Mouse (Mus musculus): ENCODE data around the gene Glud1. TPM values are rescaled to one million over a fixed set of nuclear protein-coding genes. Genes with fewer than 3 reads are reported as not detected.
A peak's percentile ranks its signal among the peaks of the same experiment; 100 is the strongest.

The Glud1 gene
- polyA plus RNA-seq, 1 experiment from 2014 or later = 107 TPM

- H3K9me3 ChIP-seq = no peaks in the 10 kb centered on the region
- H3K27me3 ChIP-seq (replicated peaks) = no peaks in the 10 kb centered on the region
- no peak overlapping the region for H3K4me3 ChIP-seq
- no peak overlapping the region for H3K9ac ChIP-seq
- H3K36me3 ChIP-seq = peaks cover 50% of the 10 kb centered on the region
- H3K27ac ChIP-seq = no peak overlapping the region
- H3K4me1 ChIP-seq = no peaks in the 10 kb centered on the region
- H3K4me2 ChIP-seq (replicated peaks) = no peak overlapping the region
- ATAC-seq (ENCODE audit: low FRiP score, low read depth) = no peak
- WGBS = 95% methylated on average over 4 of the region's 4 CpGs
Observed at GRCm38 (mm10) chr14:34343078-34343477, 32.6 kb downstream of the Glud1 start.

- 84% methylated on average over 5 of the region's 5 CpGs for WGBS
- Histone ChIP-seq H3K27ac (no peak overlapping the region), H3K27me3 (replicated peaks) (no peaks in the 10 kb centered on the region), H3K36me3 (peaks cover 42% of the 10 kb centered on the region), H3K4me3 (no peak overlapping the region), H3K4me1 (no peaks in the 10 kb centered on the region), H3K9ac (no peak overlapping the region), H3K4me2 (replicated peaks) (no peak overlapping the region), H3K9me3 (no peaks in the 10 kb centered on the region)
- ATAC-seq (ENCODE audit: low FRiP score, low read depth) = no peak
Observed at GRCm38 (mm10) chr14:34344361-34344760, 33.8 kb downstream of the Glud1 start.

- 0 out of 2 replicates have a peak, but pooled peaks have one; percentile 33 for ATAC-seq (ENCODE audit: low FRiP score, low read depth)
- Histone ChIP-seq H3K4me2 (replicated peaks) (no peak overlapping the region), H3K27me3 (replicated peaks) (no peaks in the 10 kb centered on the region), H3K27ac (no peak overlapping the region), H3K4me1 (no peaks in the 10 kb centered on the region), H3K9ac (no peak overlapping the region), H3K9me3 (no peaks in the 10 kb centered on the region), H3K36me3 (peaks cover 29% of the 10 kb centered on the region), H3K4me3 (no peak overlapping the region)
- 54% methylated on average over 12 of the region's 12 CpGs for WGBS
Observed at GRCm38 (mm10) chr14:34345771-34346566, 35.4 kb downstream of the Glud1 start.

GRCm38 (mm10) chr14:34347084-34347483, 36.6 kb downstream of the Glud1 start:
- Histone ChIP-seq H3K27me3 (replicated peaks) (no peaks in the 10 kb centered on the region), H3K36me3 (peaks cover 21% of the 10 kb centered on the region), H3K27ac (no peak overlapping the region), H3K4me2 (replicated peaks) (no peak overlapping the region), H3K9me3 (no peaks in the 10 kb centered on the region), H3K4me1 (no peaks in the 10 kb centered on the region), H3K9ac (no peak overlapping the region), H3K4me3 (no peak overlapping the region)
- 96% methylated on average over 5 of the region's 5 CpGs for WGBS
- no peak for ATAC-seq (ENCODE audit: low FRiP score, low read depth)

- H3K36me3 ChIP-seq = peaks cover 9% of the 10 kb centered on the region; the same call in 1 of the 2 replicates
- no peaks in the 10 kb centered on the region for H3K4me1 ChIP-seq
- WGBS = 85% methylated on average over 7 of the region's 7 CpGs
- no peaks in the 10 kb centered on the region for H3K9me3 ChIP-seq
- H3K27ac ChIP-seq = no peak overlapping the region
- no peak for ATAC-seq (ENCODE audit: low FRiP score, low read depth)
- no peaks in the 10 kb centered on the region for H3K27me3 ChIP-seq (replicated peaks)
- no peak overlapping the region for H3K4me2 ChIP-seq (replicated peaks)
- H3K9ac ChIP-seq = no peak overlapping the region
- H3K4me3 ChIP-seq = no peak overlapping the region
Observed at GRCm38 (mm10) chr14:34348301-34348700, 37.8 kb downstream of the Glud1 start.

- Histone ChIP-seq H3K4me3 (no peak overlapping the region), H3K36me3 (peaks cover 6% of the 10 kb centered on the region; the same call in 1 of the 2 replicates), H3K27me3 (replicated peaks) (no peaks in the 10 kb centered on the region), H3K9me3 (no peaks in the 10 kb centered on the region), H3K4me1 (no peaks in the 10 kb centered on the region), H3K9ac (no peak overlapping the region), H3K4me2 (replicated peaks) (no peak overlapping the region), H3K27ac (no peak overlapping the region)
- WGBS = 87% methylated on average over 8 of the region's 8 CpGs
- ATAC-seq (ENCODE audit: low FRiP score, low read depth) = no peak
Observed at GRCm38 (mm10) chr14:34349007-34349406, 38.5 kb downstream of the Glud1 start.

- no peaks in the 10 kb centered on the region for H3K4me1 ChIP-seq
- H3K9ac ChIP-seq = no peak overlapping the region
- no peak overlapping the region for H3K27ac ChIP-seq
- no peaks in the 10 kb centered on the region for H3K27me3 ChIP-seq (replicated peaks)
- ATAC-seq (ENCODE audit: low FRiP score, low read depth) = no peak
- H3K9me3 ChIP-seq = no peaks in the 10 kb centered on the region
- no peak overlapping the region for H3K4me2 ChIP-seq (replicated peaks)
- H3K4me3 ChIP-seq = no peak overlapping the region
- WGBS = 60% methylated on average over 3 of the region's 3 CpGs
- no peaks in the 10 kb centered on the region for H3K36me3 ChIP-seq
Observed at GRCm38 (mm10) chr14:34351660-34352059, 41.1 kb downstream of the Glud1 start.

- H3K4me3 ChIP-seq = no peak overlapping the region
- no peak overlapping the region for H3K4me2 ChIP-seq (replicated peaks)
- H3K27me3 ChIP-seq (replicated peaks) = no peaks in the 10 kb centered on the region
- WGBS = 77% methylated on average over 6 of the region's 6 CpGs
- no peak for ATAC-seq (ENCODE audit: low FRiP score, low read depth)
- no peaks in the 10 kb centered on the region for H3K9me3 ChIP-seq
- no peaks in the 10 kb centered on the region for H3K4me1 ChIP-seq
- no peak overlapping the region for H3K27ac ChIP-seq
- H3K36me3 ChIP-seq = no peaks in the 10 kb centered on the region
- H3K9ac ChIP-seq = no peak overlapping the region
Observed at GRCm38 (mm10) chr14:34352523-34352922, 42.0 kb downstream of the Glud1 start.

GRCm38 (mm10) chr14:34353326-34353725, 42.8 kb downstream of the Glud1 start:
- no peak for ATAC-seq (ENCODE audit: low FRiP score, low read depth)
- WGBS = 91% methylated on average over 3 of the region's 3 CpGs
- Histone ChIP-seq H3K4me1 (no peaks in the 10 kb centered on the region), H3K4me2 (replicated peaks) (no peak overlapping the region), H3K27me3 (replicated peaks) (no peaks in the 10 kb centered on the region), H3K27ac (no peak overlapping the region), H3K9me3 (no peaks in the 10 kb centered on the region), H3K36me3 (no peaks in the 10 kb centered on the region), H3K9ac (no peak overlapping the region), H3K4me3 (no peak overlapping the region)

GRCm38 (mm10) chr14:34354456-34354855, 43.9 kb downstream of the Glud1 start:
- WGBS = 87% methylated on average over 4 of the region's 4 CpGs
- Histone ChIP-seq H3K27me3 (replicated peaks) (no peaks in the 10 kb centered on the region), H3K9ac (no peak overlapping the region), H3K4me1 (no peaks in the 10 kb centered on the region), H3K4me3 (no peak overlapping the region), H3K27ac (no peak overlapping the region), H3K36me3 (no peaks in the 10 kb centered on the region), H3K9me3 (no peaks in the 10 kb centered on the region), H3K4me2 (replicated peaks) (no peak overlapping the region)
- ATAC-seq (ENCODE audit: low FRiP score, low read depth) = no peak

- H3K4me1 ChIP-seq = no peaks in the 10 kb centered on the region
- H3K9ac ChIP-seq = no peak within 1 kb of the TSS
- no peak for ATAC-seq (ENCODE audit: low FRiP score, low read depth)
- 82% methylated on average over 6 of the region's 6 CpGs for WGBS
- H3K4me3 ChIP-seq = no peak within 1 kb of the TSS
- no peaks in the 10 kb centered on the region for H3K36me3 ChIP-seq
- H3K27me3 ChIP-seq (replicated peaks) = no peaks in the 10 kb centered on the region
- no peak within 1 kb of the TSS for H3K27ac ChIP-seq
- no peaks in the 10 kb centered on the region for H3K9me3 ChIP-seq
- no peak within 1 kb of the TSS for H3K4me2 ChIP-seq (replicated peaks)
Observed at GRCm38 (mm10) chr14:34355301-34355700, 44.8 kb downstream of the Glud1 start, which contains the start of gene Fam25c. Gene Fam25c (minus strand): TSS chr14:34355433.

- no peak for ATAC-seq (ENCODE audit: low FRiP score, low read depth)
- WGBS = 83% methylated on average over 7 of the region's 7 CpGs
- Histone ChIP-seq H3K4me2 (replicated peaks) (no peak overlapping the region), H3K27ac (no peak overlapping the region), H3K4me1 (no peaks in the 10 kb centered on the region), H3K9me3 (no peaks in the 10 kb centered on the region), H3K27me3 (replicated peaks) (no peaks in the 10 kb centered on the region), H3K4me3 (no peak overlapping the region), H3K9ac (no peak overlapping the region), H3K36me3 (no peaks in the 10 kb centered on the region)
Observed at GRCm38 (mm10) chr14:34357671-34358455, 47.3 kb downstream of the Glud1 start.
